Mouse (Mus musculus) embryonic facial prominence, embryonic 11.5 days (tissue): Measurements from ENCODE around the gene Mrps31. TPM values are rescaled to one million over a fixed set of nuclear protein-coding genes. Genes with fewer than 3 reads are reported as not detected.

ENCODE experiments used
- ATAC-seq: fragments of 200-750 bp; cut with Nextera tagmentation; replicated peaks from 2 replicates; pipeline ENCODE4 v1.8.0; 2017; ENCODE audit warnings: low read depth; ENCODE audit not compliant: insufficient number of reproducible peaks, low FRiP score, low TSS enrichment
- DNase-seq: peaks from one replicate; pipeline ENCODE4 v3.0.0-alpha.2; 2015; ENCODE audit warnings: low spot score
- H3K27ac ChIP-seq: fragments of 300-500 bp; sonication (generic); replicated peaks from 2 replicates; pipeline ENCODE4 v1.5.1; 2014; ENCODE audit warnings: mild to moderate bottlenecking, low read depth, low read length, control low read depth
- H3K27me3 ChIP-seq: fragments of 300-500 bp; sonication (generic); 2 replicates; pipeline ENCODE4 v1.6.1; 2014; ENCODE audit warnings: mild to moderate bottlenecking, low read length, moderate library complexity, mixed read lengths; ENCODE audit not compliant: control insufficient read depth, insufficient read depth
- H3K36me3 ChIP-seq: fragments of 300-500 bp; sonication (generic); replicated peaks from 2 replicates; pipeline ENCODE4 v1.6.1; 2014; ENCODE audit warnings: low read depth, mild to moderate bottlenecking, low read length, moderate library complexity, mixed read lengths; ENCODE audit not compliant: control insufficient read depth, insufficient read depth
- H3K4me1 ChIP-seq: fragments of 300-500 bp; sonication (generic); 2 replicates; pipeline ENCODE4 v1.6.1; 2014; ENCODE audit warnings: low read length, mixed read lengths; ENCODE audit not compliant: control insufficient read depth, insufficient read depth
- H3K4me2 ChIP-seq: fragments of 300-500 bp; sonication (generic); 2 replicates; pipeline ENCODE4 v1.6.1; 2014; ENCODE audit warnings: low read depth, mild to moderate bottlenecking, control low read depth, low read length, moderate library complexity
- H3K4me3 ChIP-seq: fragments of 300-500 bp; sonication (generic); 2 replicates; pipeline ENCODE4 v1.5.1; 2014; ENCODE audit warnings: low read depth, low read length, control low read depth
- H3K9ac ChIP-seq: fragments of 300-500 bp; sonication (generic); replicated peaks from 2 replicates; pipeline ENCODE4 v1.6.1; 2014; ENCODE audit warnings: mild to moderate bottlenecking, control low read depth, low read length
- H3K9me3 ChIP-seq: fragments of 300-500 bp; sonication (generic); replicated peaks from 2 replicates; pipeline ENCODE4 v1.6.1; 2016; ENCODE audit warnings: mild to moderate bottlenecking, low read length, inconsistent platforms, mixed read lengths; ENCODE audit not compliant: control insufficient read depth
- WGBS: fragments of 180-500 bp; shearing (Covaris S2); extraction: QIAGEN DNeasy Blood & Tissue Kit; methylation state at CpG from one replicate; pipeline ENCODE4 v1.1.7; 2014; 5-methylcytosine and 5-hydroxymethylcytosine counted together
- polyA plus RNA-seq: library from polyadenylated mRNA; unstranded; fragments of >200 nt; fragmentation: Nextera tagmentation; extraction: Ambion mirVana; gene quantifications from 2 replicates; pipeline ENCODE4 v1.2.1, GENCODE M21; 2014

Mrps31 gene
- polyA plus RNA-seq: 52.7 and 53.9 TPM in 2 replicates

DNA sequence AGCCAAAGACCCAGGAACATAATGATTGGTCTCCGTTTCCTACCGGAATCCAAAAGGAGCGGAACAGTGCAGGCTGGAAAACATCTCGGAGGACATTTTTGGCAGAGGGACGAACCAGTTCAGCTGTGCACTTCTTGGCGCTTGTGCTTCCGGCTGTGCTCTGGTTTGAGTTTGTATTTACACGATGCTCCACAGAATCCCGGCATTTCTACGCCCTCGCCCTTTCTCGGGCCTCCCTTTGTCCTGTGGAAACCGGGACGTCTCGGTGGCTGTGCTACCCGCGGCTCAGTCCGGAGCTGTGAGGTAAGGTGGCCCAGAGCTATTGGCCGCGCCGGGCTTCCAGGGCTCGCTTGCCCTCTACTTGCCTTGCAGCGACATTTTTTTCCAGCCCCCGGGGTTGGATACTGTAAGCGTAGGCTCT, at the start of gene Mrps31:
Gene Mrps31 (plus strand): TSS at position 80 of the 421 bp plus-strand sequence.
- H3K9me3 ChIP-seq: no peaks in the 10 kb centered on the region
- H3K36me3 ChIP-seq: no peaks in the 10 kb centered on the region
- peak within 1 kb of the TSS; percentile 57; the same call in 1 of the 2 replicates for H3K27ac ChIP-seq
- peak; percentile 90 for DNase-seq
- H3K4me1 ChIP-seq: no peaks in the 10 kb centered on the region
- WGBS: under 1% methylated on average over 25 of the region's 25 CpGs
- peak within 1 kb of the TSS; percentile 60 for H3K4me2 ChIP-seq
- H3K4me3 ChIP-seq: peak within 1 kb of the TSS; percentile 69
- H3K27me3 ChIP-seq: no peaks in the 10 kb centered on the region
- peak; percentile 83 for ATAC-seq
- peak within 1 kb of the TSS; percentile 79 for H3K9ac ChIP-seq

DNA sequence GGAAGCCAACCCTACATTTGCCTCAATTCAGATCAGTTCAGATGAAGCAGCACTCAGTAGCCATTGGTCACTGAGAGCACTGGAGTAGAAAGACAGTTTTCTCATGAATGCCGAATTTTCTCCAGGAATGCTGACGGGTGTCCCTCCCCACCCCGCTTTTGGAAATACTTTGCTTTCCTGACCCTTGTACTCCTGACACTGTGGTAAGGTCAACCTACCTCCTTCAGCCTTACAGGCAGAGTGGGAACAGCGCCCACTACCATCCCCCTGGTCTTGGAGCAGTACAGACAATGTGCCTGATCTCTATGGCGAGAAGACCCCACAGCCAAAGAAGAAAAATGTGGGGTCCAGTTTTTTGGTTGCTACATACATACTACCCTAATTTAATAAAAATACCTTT, 34.9 kb upstream of the Mrps31 start:
- Histone ChIP-seq H3K9ac (no peak overlapping the region), H3K27ac (no peak overlapping the region), H3K4me3 (no peak overlapping the region), H3K9me3 (no peaks in the 10 kb centered on the region), H3K4me2 (no peak overlapping the region), H3K4me1 (no peaks in the 10 kb centered on the region), H3K36me3 (no peaks in the 10 kb centered on the region; the same call in 1 of the 2 replicates), H3K27me3 (no peaks in the 10 kb centered on the region)
- ATAC-seq (no peak), DNase-seq (no peak)
- 90% methylated on average over 5 of the region's 5 CpGs for WGBS

DNA sequence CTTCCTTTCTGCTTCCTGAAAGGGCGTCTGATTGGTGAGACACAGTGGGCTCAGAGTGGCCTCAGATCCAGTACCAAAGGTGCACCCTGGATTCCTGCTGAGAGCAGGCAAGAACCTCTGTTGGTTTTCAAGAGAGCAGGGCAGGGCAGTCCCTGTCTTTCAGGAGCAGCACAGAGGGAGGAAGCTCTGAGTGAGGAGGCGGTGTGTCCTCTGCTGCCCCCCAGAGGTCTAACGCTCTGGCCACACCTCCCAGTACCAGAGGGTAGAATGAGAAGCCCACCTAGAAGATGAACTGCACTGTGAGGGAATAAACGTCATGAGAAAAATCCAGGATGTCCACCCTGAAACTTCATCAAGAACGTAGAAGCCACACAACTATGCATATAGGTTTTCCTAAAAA, 34.3 kb upstream of the Mrps31 start:
- Histone ChIP-seq H3K27ac (no peak overlapping the region), H3K4me1 (no peaks in the 10 kb centered on the region), H3K9ac (no peak overlapping the region), H3K36me3 (no peaks in the 10 kb centered on the region; the same call in 1 of the 2 replicates), H3K4me3 (no peak overlapping the region), H3K27me3 (no peaks in the 10 kb centered on the region), H3K4me2 (no peak overlapping the region), H3K9me3 (no peaks in the 10 kb centered on the region)
- ATAC-seq: peak; percentile 88
- DNase-seq: peak; percentile 66
- WGBS: 44% methylated on average over 5 of the region's 5 CpGs

DNA sequence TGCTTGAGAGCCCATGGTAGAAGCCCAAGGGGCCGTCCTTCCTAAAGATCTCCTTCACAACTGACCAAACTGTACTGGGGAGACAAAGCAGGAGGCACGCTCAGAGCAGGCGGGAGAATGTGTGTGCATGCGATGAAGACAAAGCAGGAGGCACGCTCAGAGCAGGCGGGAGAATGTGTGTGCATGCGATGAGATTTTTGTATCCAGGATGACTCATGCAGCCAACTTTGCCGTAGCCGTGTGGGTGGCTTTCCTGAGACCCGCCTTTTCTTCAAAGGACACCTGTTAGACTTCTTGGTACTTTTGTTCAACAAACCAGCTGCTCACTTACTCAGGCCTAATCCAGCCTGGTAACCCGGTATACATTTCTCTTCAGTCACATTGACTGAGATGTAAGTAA, 30.2 kb upstream of the Mrps31 start:
- H3K9ac ChIP-seq: no peak overlapping the region

DNA sequence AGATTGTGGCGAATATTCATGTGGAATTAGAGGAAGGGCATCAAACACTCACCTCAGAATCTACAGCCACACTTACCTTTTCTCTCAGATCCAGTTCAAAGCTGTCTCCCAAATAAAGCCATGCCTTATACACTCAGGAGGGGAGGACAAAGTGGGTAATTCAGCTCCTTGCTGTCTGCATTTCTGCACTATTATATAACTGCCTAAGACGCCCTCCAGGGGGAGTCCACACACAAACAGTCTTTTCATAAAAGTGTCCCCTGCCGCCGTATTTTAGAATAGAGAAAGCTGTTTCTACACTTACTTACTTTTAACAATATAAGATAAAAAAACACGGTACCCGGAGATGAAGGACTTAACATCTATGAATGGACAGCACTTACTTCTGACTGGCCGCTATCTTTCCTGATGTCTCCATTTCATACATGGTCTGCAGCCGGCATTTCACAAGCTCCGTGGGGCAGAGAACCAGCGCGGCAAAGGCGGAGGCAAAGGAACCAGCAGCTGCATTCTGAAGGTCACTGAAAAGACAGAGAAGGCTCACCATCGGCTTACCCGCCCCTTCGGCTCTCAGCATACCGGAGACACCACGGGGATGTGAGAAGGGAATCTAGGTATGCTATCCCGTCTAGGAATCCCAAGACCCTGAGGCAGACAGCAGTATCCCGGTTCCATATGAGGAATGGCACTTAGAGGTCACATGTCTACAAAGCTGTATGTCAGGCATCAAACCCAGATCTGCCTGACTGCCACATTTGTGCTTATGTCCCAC, 28.2 kb upstream of the Mrps31 start:
- Histone ChIP-seq H3K4me1 (no peaks in the 10 kb centered on the region), H3K36me3 (no peaks in the 10 kb centered on the region), H3K9ac (no peak overlapping the region), H3K4me2 (no peak overlapping the region), H3K4me3 (no peak overlapping the region), H3K27ac (no peak overlapping the region), H3K9me3 (no peaks in the 10 kb centered on the region), H3K27me3 (no peaks in the 10 kb centered on the region)
- 74% methylated on average over 19 of the region's 19 CpGs for WGBS
- DNase-seq (peak; percentile 8), ATAC-seq (no peak)

More for the DNA sequence above, 30.2 kb upstream of the Mrps31 start:
- no peak overlapping the region for H3K27ac ChIP-seq
- H3K9me3 ChIP-seq: no peaks in the 10 kb centered on the region
- WGBS: 92% methylated on average over 11 of the region's 11 CpGs
- H3K4me3 ChIP-seq: no peak overlapping the region
- H3K4me2 ChIP-seq: no peak overlapping the region
- DNase-seq (no peak), ATAC-seq (no peak)
- no peaks in the 10 kb centered on the region for H3K27me3 ChIP-seq
- no peaks in the 10 kb centered on the region for H3K36me3 ChIP-seq
- H3K4me1 ChIP-seq: no peaks in the 10 kb centered on the region

DNA sequence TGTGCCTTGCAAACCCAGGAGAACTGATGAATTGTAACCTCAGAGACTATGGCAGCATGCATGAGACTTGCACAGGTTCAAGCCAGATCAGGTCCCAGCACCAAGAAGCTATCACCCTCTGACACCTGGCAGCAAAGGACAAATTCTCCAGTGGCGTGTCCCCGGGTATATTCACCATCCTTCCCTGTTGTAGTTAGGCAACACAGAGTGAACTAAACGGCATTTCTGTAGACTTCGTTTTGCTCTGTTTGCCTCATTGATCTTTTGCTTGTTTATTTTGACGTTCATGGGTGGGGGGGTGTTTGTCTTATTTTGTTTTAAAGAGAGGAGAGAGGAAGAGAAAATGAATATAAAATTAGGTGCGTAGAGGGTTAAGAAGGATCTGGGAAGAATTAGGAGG, 26.0 kb upstream of the Mrps31 start:
- Histone ChIP-seq H3K27ac (no peak overlapping the region), H3K36me3 (no peaks in the 10 kb centered on the region), H3K9ac (no peak overlapping the region), H3K4me2 (no peak overlapping the region), H3K9me3 (no peaks in the 10 kb centered on the region), H3K4me3 (no peak overlapping the region), H3K27me3 (no peaks in the 10 kb centered on the region), H3K4me1 (no peaks in the 10 kb centered on the region)
- DNase-seq (no peak), ATAC-seq (no peak)
- WGBS: 87% methylated on average over 6 of the region's 6 CpGs

DNA sequence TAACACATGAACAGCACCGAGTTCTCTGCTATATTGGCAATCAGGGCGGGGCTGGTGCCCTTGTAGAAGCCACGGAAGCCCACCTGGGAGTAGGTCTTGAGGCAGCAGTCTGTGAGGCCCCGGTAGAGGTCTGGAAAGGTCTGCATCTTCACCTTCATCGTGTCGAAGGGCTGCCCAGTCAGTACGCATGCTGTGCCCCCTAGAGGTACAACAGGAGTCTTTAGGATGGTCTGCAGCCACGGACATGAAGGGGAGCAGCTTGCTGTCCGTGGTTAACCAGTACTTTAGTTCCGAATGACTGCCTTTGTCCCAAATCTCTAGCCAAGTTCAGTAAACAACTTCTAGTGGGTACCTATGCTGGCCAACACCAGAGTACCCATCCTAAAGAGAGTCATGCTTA, 21.3 kb upstream of the Mrps31 start:
- H3K4me2 ChIP-seq: no peak overlapping the region
- H3K4me1 ChIP-seq: no peaks in the 10 kb centered on the region
- WGBS: 78% methylated on average over 10 of the region's 10 CpGs
- no peak overlapping the region for H3K9ac ChIP-seq
- H3K9me3 ChIP-seq: no peaks in the 10 kb centered on the region
- DNase-seq (no peak), ATAC-seq (no peak)
- no peak overlapping the region for H3K27ac ChIP-seq
- no peaks in the 10 kb centered on the region for H3K36me3 ChIP-seq
- no peak overlapping the region for H3K4me3 ChIP-seq
- no peaks in the 10 kb centered on the region for H3K27me3 ChIP-seq

DNA sequence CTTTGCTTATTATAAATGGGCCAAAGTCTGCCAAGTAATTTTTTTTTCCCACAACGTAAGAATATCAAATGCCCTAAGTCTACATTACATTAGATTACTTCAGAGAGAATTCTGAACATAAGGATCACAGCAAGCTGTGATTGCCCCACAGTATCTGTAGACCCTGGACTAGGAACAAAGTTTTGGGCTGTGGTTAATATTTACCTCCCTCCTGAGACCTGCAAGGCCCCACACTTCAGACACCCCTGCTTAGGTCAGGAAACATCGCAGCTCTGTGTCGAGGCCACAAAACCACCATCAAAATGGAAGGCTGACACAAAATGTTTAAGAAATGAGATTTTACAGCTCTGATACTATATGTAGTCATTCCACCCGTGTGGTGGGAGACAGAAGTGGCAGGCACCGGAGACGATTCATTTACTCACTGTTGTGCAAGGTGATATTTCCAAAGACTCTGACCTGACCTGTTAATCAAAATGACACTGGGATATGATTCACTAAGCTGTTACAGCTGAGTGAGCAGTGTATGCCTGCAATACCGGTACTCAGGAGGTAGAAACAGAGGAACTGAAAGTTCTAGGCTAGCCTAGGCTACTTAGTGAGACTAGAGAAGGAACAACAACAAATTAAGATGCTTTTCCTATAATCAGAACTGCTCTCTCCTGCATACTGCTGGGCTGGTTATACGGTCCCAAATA, 20.2 kb upstream of the Mrps31 start:
- H3K27me3 ChIP-seq: no peaks in the 10 kb centered on the region
- no peaks in the 10 kb centered on the region for H3K4me1 ChIP-seq
- DNase-seq: no peak
- H3K9me3 ChIP-seq: no peaks in the 10 kb centered on the region
- H3K4me2 ChIP-seq: no peak overlapping the region
- H3K4me3 ChIP-seq: no peak overlapping the region
- H3K36me3 ChIP-seq: no peaks in the 10 kb centered on the region
- 88% methylated on average over 8 of the region's 8 CpGs for WGBS
- H3K27ac ChIP-seq: no peak overlapping the region
- no peak for ATAC-seq
- no peak overlapping the region for H3K9ac ChIP-seq
